Mouse (Mus musculus): ENCODE results near the gene Zmym3. TPM values are rescaled to one million over a fixed set of nuclear protein-coding genes. Genes with fewer than 3 reads are reported as not detected.
"Not testable (repeated sequence)": the region's sequence is repeated elsewhere in the genome, so short reads cannot be mapped to it uniquely, and the experiment has no call there.

Gene Zmym3
- total RNA-seq, 2 experiments from 2014 or later: 12.6 to 19.2 TPM

GRCm38 (mm10) chrX:101376190-101376968 is 44.3 kb downstream of the Zmym3 start, which contains the start of gene Gjb1:
Gene Gjb1 (plus strand): TSS chrX:101376378.
- no peak for ATAC-seq (ENCODE audit: poor library complexity, severe bottlenecking)

DNA sequence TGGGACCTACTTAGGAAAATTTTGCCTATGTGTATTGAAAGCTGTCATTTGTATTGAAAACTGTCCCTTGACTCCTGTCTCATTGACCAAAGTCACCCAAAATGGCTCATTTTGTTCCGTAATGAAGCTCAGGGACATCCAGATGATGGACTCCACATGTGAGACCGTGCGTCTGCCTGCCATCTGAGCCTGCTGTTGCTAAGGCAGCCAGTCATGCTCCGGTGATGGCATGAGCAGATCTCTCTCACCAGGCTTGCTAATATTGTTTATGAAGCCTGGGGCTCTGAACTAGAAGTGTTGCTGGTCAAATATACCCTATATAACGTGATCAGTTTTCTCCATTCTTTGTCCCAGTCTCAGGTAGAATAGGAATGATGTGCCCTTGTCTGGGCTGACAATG is 47.7 kb downstream of the Zmym3 start:
- ATAC-seq (ENCODE audit: poor library complexity, severe bottlenecking): no peak

DNA sequence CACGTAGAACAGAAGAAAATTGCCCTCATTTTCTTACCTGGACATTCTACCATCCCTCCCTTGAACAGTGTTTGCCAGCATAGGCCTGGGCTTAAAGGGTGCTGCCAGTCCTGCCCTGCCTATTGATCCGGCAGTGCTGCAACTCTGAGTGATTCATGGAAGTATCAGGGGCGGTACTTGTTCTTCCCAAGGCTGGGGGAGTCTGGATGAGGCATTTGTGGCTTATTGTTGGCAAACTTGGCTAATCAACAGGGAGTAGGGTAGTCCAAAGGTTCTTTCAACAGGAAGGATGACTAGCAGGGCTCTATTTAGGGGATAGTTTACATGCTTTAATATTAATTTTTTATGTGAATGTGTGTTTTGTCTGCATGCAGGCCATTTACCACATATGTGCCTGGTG is 50.1 kb downstream of the Zmym3 start:
- ATAC-seq (ENCODE audit: poor library complexity, severe bottlenecking): no peak

DNA sequence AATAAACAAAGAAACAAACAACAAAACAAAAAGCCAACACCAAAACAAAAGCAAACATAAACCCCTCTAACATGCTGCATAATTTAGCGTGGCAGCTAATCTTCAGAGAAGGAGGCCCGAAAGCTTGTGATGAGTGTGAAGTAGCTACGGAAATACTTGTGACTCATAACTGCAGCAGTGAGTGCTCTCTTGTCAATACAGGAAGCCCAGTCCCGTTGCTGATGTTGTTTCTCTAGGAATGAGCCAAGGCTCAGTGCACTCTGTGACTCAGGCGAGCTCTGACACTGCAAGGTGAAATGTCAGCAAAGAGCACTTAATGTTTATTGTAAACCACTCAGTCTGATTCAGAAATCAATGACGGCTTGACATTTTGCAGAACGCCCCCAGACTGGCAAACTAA is 51.6 kb downstream of the Zmym3 start:
- no peak for ATAC-seq (ENCODE audit: poor library complexity, severe bottlenecking)

GRCm38 (mm10) chrX:101358902-101359301 is 61.7 kb downstream of the Zmym3 start:
- ATAC-seq (ENCODE audit: poor library complexity, severe bottlenecking): not testable (repeated sequence)

Other genes with a start within 250 kb of the Zmym3 start
- gene Snx12, start 198.3 kb downstream of the Zmym3 start, total RNA-seq (2015): 32.4 and 36.3 TPM in 2 replicates
- gene Snx12, start 198.3 kb downstream of the Zmym3 start, total RNA-seq (2017): 56.2 and 57.1 TPM in 2 replicates
- gene Foxo4, start 166.3 kb downstream of the Zmym3 start, total RNA-seq (2015): 2.6 and 3.0 TPM in 2 replicates
- 8.2 and 9.2 TPM in 2 replicates for gene Foxo4, start 166.3 kb downstream of the Zmym3 start, total RNA-seq (2017)
- gene Gm614, start 156.9 kb downstream of the Zmym3 start, total RNA-seq (2015): 1.0 TPM in 1 of 2 replicates, not detected in the other
- gene Gm614, start 156.9 kb downstream of the Zmym3 start, total RNA-seq (2017): not detected in 2 replicates
- gene Il2rg, start 152.6 kb downstream of the Zmym3 start, total RNA-seq (2015): 47.4 and 60.1 TPM in 2 replicates
- 35.2 and 64.5 TPM in 2 replicates for gene Il2rg, start 152.6 kb downstream of the Zmym3 start, total RNA-seq (2017)
- gene Gm20489, start 151.8 kb downstream of the Zmym3 start, total RNA-seq (2015): not detected in 2 replicates
- not detected in 2 replicates for gene Gm20489, start 151.8 kb downstream of the Zmym3 start, total RNA-seq (2017)
- 46.8 and 63.7 TPM in 2 replicates for gene Med12, start 146.8 kb downstream of the Zmym3 start, total RNA-seq (2015)
- 28.7 and 37.4 TPM in 2 replicates for gene Med12, start 146.8 kb downstream of the Zmym3 start, total RNA-seq (2017)
- gene Nlgn3, start 121.7 kb downstream of the Zmym3 start, total RNA-seq (2015): 0.04 TPM in 1 of 2 replicates, not detected in the other
- gene Nlgn3, start 121.7 kb downstream of the Zmym3 start, total RNA-seq (2017): not detected in 2 replicates
- gene Gjb1, start 44.5 kb downstream of the Zmym3 start, total RNA-seq (2015): not detected in 2 replicates
- gene Gjb1, start 44.5 kb downstream of the Zmym3 start, total RNA-seq (2017): not detected in 2 replicates
- 190 and 195 TPM in 2 replicates for gene Nono, start 8.5 kb upstream of the Zmym3 start, total RNA-seq (2015)
- gene Nono, start 8.5 kb upstream of the Zmym3 start, total RNA-seq (2017): 374 and 382 TPM in 2 replicates
- 0.11 and 1.5 TPM in 2 replicates for gene Itgb1bp2, start 28.2 kb upstream of the Zmym3 start, total RNA-seq (2015)
- 0.29 and 1.2 TPM in 2 replicates for gene Itgb1bp2, start 28.2 kb upstream of the Zmym3 start, total RNA-seq (2017)
- gene Taf1, start 111.9 kb upstream of the Zmym3 start, total RNA-seq (2015): 36.5 and 37.6 TPM in 2 replicates
- gene Taf1, start 111.9 kb upstream of the Zmym3 start, total RNA-seq (2017): 46.7 and 56.9 TPM in 2 replicates
- gene Ogt, start 219.2 kb upstream of the Zmym3 start, total RNA-seq (2015): 161 and 177 TPM in 2 replicates
- 72.4 and 88.5 TPM in 2 replicates for gene Ogt, start 219.2 kb upstream of the Zmym3 start, total RNA-seq (2017)

All from megakaryocyte, adult 5-6 weeks (primary cell).